Mouse (Mus musculus) cortical plate, adult 2 months (tissue): ENCODE measurements around the gene Mcm3. TPM values are rescaled to one million over a fixed set of nuclear protein-coding genes. Genes with fewer than 3 reads are reported as not detected.
A peak's percentile ranks its signal among the peaks of the same experiment; 100 is the strongest.
"Not testable (repeated sequence)": the region's sequence is repeated elsewhere in the genome, so short reads cannot be mapped to it uniquely, and the experiment has no call there.

Experiments used
- H3K27ac ChIP-seq: fragments of 200-500 bp; 2 replicates; pipeline ENCODE4 v1.5.1; 2012; ENCODE audit warnings: low read length, control low read depth, inconsistent platforms; ENCODE audit not compliant: insufficient read depth
- H3K4me1 ChIP-seq: fragments of 200-500 bp; 2 replicates; pipeline ENCODE4 v1.6.1; 2011; ENCODE audit warnings: low read length; ENCODE audit not compliant: control insufficient read depth, insufficient read depth
- H3K4me3 ChIP-seq: fragments of 200-500 bp; 2 replicates; pipeline ENCODE4 v1.5.1; 2011; ENCODE audit warnings: mild to moderate bottlenecking, low read length, control low read depth; ENCODE audit not compliant: insufficient read depth
- CTCF ChIP-seq: fragments of 200-500 bp; IDR thresholded peaks from 2 replicates; pipeline ENCODE4 v1.5.1; 2011; ENCODE audit warnings: mild to moderate bottlenecking, control low read depth, low read length; ENCODE audit not compliant: insufficient read depth; ENCODE audit errors: extremely low read depth
- POLR2A ChIP-seq: fragments of 200-500 bp; IDR thresholded peaks from 2 replicates; pipeline ENCODE4 v1.6.1; 2011; ENCODE audit warnings: mild to moderate bottlenecking, low read length, control low read depth; ENCODE audit not compliant: insufficient read depth; ENCODE audit errors: extremely low read depth
- polyA plus RNA-seq: library from polyadenylated mRNA; depleted of rRNA; stranded (reverse); fragments of >200 nt; gene quantifications from 2 replicates; pipeline ENCODE4 v1.2.3, GENCODE M21; 2012

Mcm3 gene
- polyA plus RNA-seq, 1 experiment = 3.3 TPM

- no peak for TF ChIP-seq CTCF
- TF ChIP-seq POLR2A = no peak
- H3K4me1 ChIP-seq = no peaks in the 10 kb centered on the region
- H3K27ac ChIP-seq = no peak overlapping the region
- no peak overlapping the region for H3K4me3 ChIP-seq
Measured at GRCm38 (mm10) chr1:20814521-20814920, 5.6 kb downstream of the Mcm3 start.

- Histone ChIP-seq H3K4me3 (no peak overlapping the region), H3K27ac (no peak overlapping the region), H3K4me1 (no peaks in the 10 kb centered on the region)
- TF ChIP-seq POLR2A = no peak
- TF ChIP-seq CTCF = no peak
Measured at GRCm38 (mm10) chr1:20804526-20804925, 15.6 kb downstream of the Mcm3 start.

- Histone ChIP-seq H3K4me3 (no peak overlapping the region), H3K27ac (no peak overlapping the region)
- TF ChIP-seq POLR2A (no peak), CTCF (peak; percentile 82)
Measured at GRCm38 (mm10) chr1:20801682-20802390, 18.3 kb downstream of the Mcm3 start.

GRCm38 (mm10) chr1:20801275-20801674 lies 18.8 kb downstream of the Mcm3 start:
- Histone ChIP-seq H3K27ac (no peak overlapping the region), H3K4me3 (no peak overlapping the region), H3K4me1 (no peaks in the 10 kb centered on the region)
- TF ChIP-seq POLR2A = no peak
- TF ChIP-seq CTCF = no peak

More at GRCm38 (mm10) chr1:20801682-20802390, 18.3 kb downstream of the Mcm3 start:
- H3K4me1 ChIP-seq = no peaks in the 10 kb centered on the region

GRCm38 (mm10) chr1:20795178-20795577 lies 24.9 kb downstream of the Mcm3 start:
- H3K4me1 ChIP-seq = no peaks in the 10 kb centered on the region
- H3K4me3 ChIP-seq = no peak overlapping the region
- TF ChIP-seq POLR2A (no peak), CTCF (no peak)
- H3K27ac ChIP-seq = no peak overlapping the region

- H3K4me1 ChIP-seq = no peaks in the 10 kb centered on the region
Measured at GRCm38 (mm10) chr1:20794760-20795159, 25.4 kb downstream of the Mcm3 start.

GRCm38 (mm10) chr1:20791414-20791813 lies 28.7 kb downstream of the Mcm3 start:
- Histone ChIP-seq H3K4me1 (no peaks in the 10 kb centered on the region), H3K27ac (no peak overlapping the region), H3K4me3 (no peak overlapping the region)
- TF ChIP-seq CTCF (no peak), POLR2A (no peak)

More at GRCm38 (mm10) chr1:20794760-20795159, 25.4 kb downstream of the Mcm3 start:
- TF ChIP-seq CTCF = no peak
- TF ChIP-seq POLR2A = no peak
- Histone ChIP-seq H3K4me3 (no peak overlapping the region), H3K27ac (no peak overlapping the region)

- H3K4me3 ChIP-seq, H3K4me1 ChIP-seq, H3K27ac ChIP-seq: not testable (repeated sequence)
Measured at GRCm38 (mm10) chr1:20790517-20790916, 29.6 kb downstream of the Mcm3 start, which contains the start of gene Il17f. Il17f (minus strand) TSS chr1:20790617.

- TF ChIP-seq POLR2A = no peak
- no peak for TF ChIP-seq CTCF
- H3K4me3 ChIP-seq = no peak overlapping the region
Measured at GRCm38 (mm10) chr1:20788419-20788818, 31.7 kb downstream of the Mcm3 start.

GRCm38 (mm10) chr1:20787046-20787445 lies 33.1 kb downstream of the Mcm3 start:
- TF ChIP-seq POLR2A = no peak
- TF ChIP-seq CTCF = no peak
- H3K27ac ChIP-seq = no peak overlapping the region
- no peak overlapping the region for H3K4me3 ChIP-seq
- H3K4me1 ChIP-seq = no peaks in the 10 kb centered on the region

More at GRCm38 (mm10) chr1:20788419-20788818, 31.7 kb downstream of the Mcm3 start:
- no peaks in the 10 kb centered on the region for H3K4me1 ChIP-seq
- H3K27ac ChIP-seq = no peak overlapping the region
